Mouse (Mus musculus) liver, embryonic 14.5 days (tissue): ENCODE results near the gene Tmem33.

Experiments
- CTCF ChIP-seq: IDR thresholded peaks from 2 replicates; pipeline ENCODE4 v1.5.1; 2016; ENCODE audit warnings: antibody characterized with exemption, low read depth, control low read depth
- EP300 ChIP-seq: IDR thresholded peaks from 2 replicates; pipeline ENCODE4 v1.6.1; 2016; ENCODE audit warnings: antibody characterized with exemption, low read depth

DNA sequence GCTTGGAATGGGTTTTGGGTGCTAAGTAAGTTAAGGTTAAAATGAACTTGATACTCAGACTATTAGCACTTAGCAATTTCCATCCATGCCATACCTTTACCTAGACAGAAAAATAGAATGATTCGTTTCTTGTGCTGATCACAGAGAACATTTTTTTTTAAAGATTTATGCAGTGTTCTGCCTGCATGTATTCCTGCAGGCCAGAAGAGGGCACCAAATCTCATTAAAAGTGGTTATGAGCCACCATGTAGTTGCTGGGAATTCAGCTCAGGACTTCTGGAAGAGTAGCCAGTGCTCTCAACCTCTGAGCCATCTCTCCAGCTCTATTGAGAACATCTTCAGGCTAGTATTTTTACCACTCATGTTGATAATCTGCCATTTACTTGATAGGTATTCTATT is 5.7 kb downstream of the Tmem33 start:
- no peak for TF ChIP-seq EP300
- TF ChIP-seq CTCF = peak; percentile 65
